Mouse (Mus musculus) kidney, embryonic 14.5 days (tissue): Measurements from ENCODE around the gene Ric8b. TPM values are rescaled to one million over a fixed set of nuclear protein-coding genes. Genes with fewer than 3 reads are reported as not detected.

Source experiments
- ATAC-seq: fragments of 200-750 bp; cut with Nextera tagmentation; 2 replicates; pipeline ENCODE4 v1.8.0; 2017; ENCODE audit warnings: moderate number of reproducible peaks, mild to moderate bottlenecking, moderate TSS enrichment, moderate library complexity; ENCODE audit not compliant: low FRiP score, low TSS enrichment
- H3K27ac ChIP-seq: fragments of 300-500 bp; sonication (generic); 2 replicates; pipeline ENCODE4 v1.5.1; 2014; ENCODE audit warnings: low read depth, mild to moderate bottlenecking, low read length, moderate library complexity, mixed read lengths
- H3K27me3 ChIP-seq: fragments of 300-500 bp; sonication (generic); 2 replicates; pipeline ENCODE4 v1.6.1; 2014; ENCODE audit warnings: mild to moderate bottlenecking, low read length; ENCODE audit not compliant: control insufficient read depth, insufficient read depth
- H3K36me3 ChIP-seq: fragments of 300-500 bp; sonication (generic); 2 replicates; pipeline ENCODE4 v1.6.1; 2014; ENCODE audit warnings: low read length, mixed read lengths; ENCODE audit not compliant: control insufficient read depth, insufficient read depth
- H3K4me1 ChIP-seq: fragments of 300-500 bp; sonication (generic); 2 replicates; pipeline ENCODE4 v1.6.1; 2014; ENCODE audit warnings: low read length, mixed read lengths; ENCODE audit not compliant: control insufficient read depth, insufficient read depth
- H3K4me2 ChIP-seq: fragments of 300-500 bp; sonication (generic); replicated peaks from 2 replicates; pipeline ENCODE4 v1.6.1; 2014; ENCODE audit warnings: low read depth, mild to moderate bottlenecking, low read length
- H3K4me3 ChIP-seq: fragments of 300-500 bp; sonication (generic); 2 replicates; pipeline ENCODE4 v1.5.1; 2014; ENCODE audit warnings: mild to moderate bottlenecking, low read length
- H3K9ac ChIP-seq: fragments of 300-500 bp; sonication (generic); 2 replicates; pipeline ENCODE4 v1.6.1; 2014; ENCODE audit warnings: low read depth, mild to moderate bottlenecking, low read length, moderate library complexity
- H3K9me3 ChIP-seq: fragments of 300-500 bp; sonication (generic); 2 replicates; pipeline ENCODE4 v1.6.1; 2016; ENCODE audit warnings: low read length; ENCODE audit not compliant: control insufficient read depth
- WGBS: fragments of 180-500 bp; shearing (Covaris S2); extraction: QIAGEN DNeasy Blood & Tissue Kit; methylation state at CpG from one replicate; pipeline ENCODE4 v1.1.7; 2014; 5-methylcytosine and 5-hydroxymethylcytosine counted together
- polyA plus RNA-seq: library from polyadenylated mRNA; unstranded; fragments of >200 nt; fragmentation: Nextera tagmentation; extraction: Ambion mirVana; gene quantifications from 2 replicates; pipeline ENCODE4 v1.2.1, GENCODE M21; 2014

Ric8b gene
- polyA plus RNA-seq, 1 experiment from 2014 or later = 19.3 TPM

DNA sequence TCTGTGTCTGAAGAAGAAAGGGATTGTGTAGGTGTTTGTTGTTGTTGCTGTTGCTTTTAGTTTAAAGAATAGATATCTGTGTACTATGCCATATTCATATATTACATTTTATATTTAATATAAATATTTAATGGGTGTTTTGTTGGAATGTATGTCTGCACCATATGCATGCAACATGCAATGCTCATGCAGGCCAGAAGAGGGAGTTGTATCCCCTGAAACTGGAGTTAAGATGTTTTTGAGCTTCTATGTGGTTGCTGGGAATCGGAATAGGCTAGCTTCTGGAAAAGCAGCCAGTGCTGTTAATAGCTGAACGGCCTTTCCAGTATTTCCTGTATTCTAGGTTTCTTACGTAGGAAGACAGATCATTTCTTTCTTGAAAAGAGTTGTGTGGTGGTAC, 28.3 kb downstream of the Ric8b start:
- Histone ChIP-seq H3K27ac (no peak overlapping the region), H3K4me1 (no peaks in the 10 kb centered on the region), H3K27me3 (no peaks in the 10 kb centered on the region), H3K9me3 (no peaks in the 10 kb centered on the region), H3K4me3 (no peak overlapping the region), H3K9ac (no peak overlapping the region), H3K4me2 (no peak overlapping the region), H3K36me3 (peaks cover 16% of the 10 kb centered on the region)
- 94% methylated on average over 3 of the region's 3 CpGs for WGBS
- no peak for ATAC-seq

DNA sequence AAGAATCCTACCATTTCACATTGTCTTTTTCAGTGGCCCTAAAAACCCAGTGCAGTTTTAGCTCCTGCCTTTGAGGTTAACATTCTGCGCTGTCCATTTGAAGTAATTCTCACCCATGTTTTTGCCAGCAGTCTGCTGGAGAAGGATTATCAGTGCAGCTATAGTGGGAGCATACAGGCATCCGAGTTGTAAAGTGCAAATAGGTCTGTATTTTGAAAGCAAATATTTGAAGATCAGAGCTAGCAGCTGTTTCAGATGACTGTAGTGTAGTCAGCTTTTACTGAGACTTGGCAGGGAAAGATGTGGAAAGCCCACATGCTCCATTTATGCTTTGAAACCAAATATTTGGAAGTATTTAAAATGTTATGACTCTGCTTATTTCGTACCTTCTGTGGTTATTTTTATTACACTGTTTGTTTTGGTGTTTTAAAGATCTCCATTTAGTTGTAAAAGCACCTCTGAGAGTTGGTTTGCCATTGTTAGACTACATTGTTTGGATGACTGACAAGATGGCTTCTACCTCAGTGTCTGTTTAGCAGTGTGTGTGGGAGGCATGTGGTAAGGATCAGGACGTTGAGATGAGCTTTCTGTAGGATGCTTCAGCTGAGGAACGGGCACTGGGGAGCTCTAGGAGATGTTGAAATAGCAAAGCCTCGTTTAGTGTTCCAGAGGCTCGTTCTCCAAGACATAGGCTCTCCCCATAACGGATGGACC, 31.7 kb downstream of the Ric8b start:
- Histone ChIP-seq H3K9me3 (no peaks in the 10 kb centered on the region), H3K27ac (no peak overlapping the region), H3K36me3 (peaks cover 19% of the 10 kb centered on the region), H3K4me2 (no peak overlapping the region), H3K4me3 (no peak overlapping the region), H3K27me3 (no peaks in the 10 kb centered on the region), H3K4me1 (no peaks in the 10 kb centered on the region), H3K9ac (no peak overlapping the region)
- ATAC-seq = no peak
- WGBS = 72% methylated on average over 8 of the region's 8 CpGs

DNA sequence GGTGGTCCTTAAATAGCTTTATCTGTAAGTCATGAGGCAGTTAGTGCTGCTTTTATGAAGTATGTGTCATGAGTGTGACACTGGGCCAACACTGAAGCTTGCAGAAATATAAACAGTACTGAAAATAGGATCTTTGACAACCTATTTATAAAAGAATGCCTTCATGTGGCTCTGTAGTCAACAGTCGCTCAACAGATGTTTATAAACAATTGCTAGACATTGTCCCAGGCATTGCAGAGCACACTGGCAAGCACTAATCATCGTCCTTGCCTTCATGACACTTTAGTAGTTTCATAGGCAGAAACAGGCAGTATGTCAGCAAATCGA, 32.2 kb downstream of the Ric8b start:
- Histone ChIP-seq H3K27ac (no peak overlapping the region), H3K27me3 (no peaks in the 10 kb centered on the region), H3K9me3 (no peaks in the 10 kb centered on the region), H3K4me3 (no peak overlapping the region), H3K4me2 (no peak overlapping the region), H3K9ac (no peak overlapping the region), H3K4me1 (no peaks in the 10 kb centered on the region), H3K36me3 (peaks cover 19% of the 10 kb centered on the region)
- WGBS = 85% methylated on average over 3 of the region's 3 CpGs
- no peak for ATAC-seq

DNA sequence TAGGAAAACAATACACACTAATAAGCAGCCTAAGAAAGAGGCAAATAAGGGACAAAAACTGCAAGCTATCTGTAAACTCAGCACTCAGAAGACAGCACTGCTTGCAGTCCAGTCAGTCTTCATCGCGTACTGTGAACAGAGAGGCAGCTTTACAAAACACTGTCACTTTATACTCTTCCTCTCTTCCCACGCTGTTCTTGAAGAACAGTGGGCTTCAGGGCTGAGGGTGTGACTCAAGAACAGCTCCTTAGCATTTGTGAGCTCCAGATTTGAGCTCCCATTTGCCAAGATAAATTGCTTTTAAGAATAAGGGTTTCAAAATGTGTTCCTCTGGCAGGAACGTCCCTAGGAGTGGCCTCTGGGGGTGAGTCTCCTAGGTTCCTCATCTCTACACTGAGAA, 33.0 kb downstream of the Ric8b start:
- ATAC-seq = no peak
- Histone ChIP-seq H3K27me3 (no peaks in the 10 kb centered on the region), H3K4me3 (no peak overlapping the region), H3K27ac (no peak overlapping the region), H3K9ac (no peak overlapping the region), H3K9me3 (no peaks in the 10 kb centered on the region), H3K4me2 (no peak overlapping the region), H3K4me1 (no peaks in the 10 kb centered on the region), H3K36me3 (peaks cover 19% of the 10 kb centered on the region)
- 74% methylated on average over 4 of the region's 4 CpGs for WGBS

DNA sequence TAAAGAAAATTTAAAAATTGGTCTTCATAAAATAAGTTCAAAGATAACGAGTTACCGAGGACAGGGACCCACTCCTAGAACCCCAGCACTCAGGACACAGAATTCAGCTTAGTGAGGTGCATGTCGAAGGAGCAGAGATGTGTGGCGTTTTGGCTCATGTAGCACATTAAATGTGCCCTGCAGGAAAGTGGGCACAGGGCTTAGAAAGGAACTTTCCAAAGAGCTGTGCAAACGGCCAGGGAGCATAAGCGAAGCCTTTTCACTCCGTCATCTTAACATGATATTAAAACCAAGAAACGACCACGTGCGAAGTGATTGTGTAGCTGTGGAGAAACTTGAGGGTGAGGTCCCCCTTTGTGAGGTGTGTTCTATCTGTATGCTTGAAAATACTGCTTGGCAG, 36.8 kb downstream of the Ric8b start:
- Histone ChIP-seq H3K27ac (no peak overlapping the region), H3K9ac (no peak overlapping the region), H3K4me3 (no peak overlapping the region), H3K9me3 (no peaks in the 10 kb centered on the region), H3K27me3 (no peaks in the 10 kb centered on the region), H3K4me1 (0 out of 2 replicates have a peak, but pooled peaks cover 4% of the 10 kb centered on the region), H3K36me3 (peaks cover 5% of the 10 kb centered on the region; the same call in 1 of the 2 replicates), H3K4me2 (no peak overlapping the region)
- WGBS = 93% methylated on average over 10 of the region's 10 CpGs
- no peak for ATAC-seq

DNA sequence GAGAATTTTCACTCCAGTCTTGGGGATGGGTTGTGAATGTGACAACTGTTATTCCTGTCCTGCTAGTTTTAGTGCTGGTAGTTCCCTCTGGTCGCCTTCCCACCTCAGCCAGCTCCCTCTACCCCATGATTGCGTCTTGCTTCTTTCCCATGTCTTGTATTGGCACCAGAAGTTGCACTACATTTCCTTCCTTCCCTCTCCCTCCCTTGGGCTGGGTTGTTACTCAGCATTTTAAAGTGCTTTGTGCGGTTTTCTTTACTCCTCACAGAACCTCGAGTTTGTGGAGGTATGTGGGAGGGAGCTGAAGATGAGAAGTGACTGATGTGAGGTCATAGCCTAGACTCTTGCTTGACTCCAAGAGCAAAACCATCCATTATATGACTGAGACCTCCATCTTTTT, 38.8 kb downstream of the Ric8b start:
- 43% methylated on average over 4 of the region's 4 CpGs for WGBS
- H3K4me3 ChIP-seq = no peak overlapping the region
- no peak overlapping the region for H3K27ac ChIP-seq
- ATAC-seq = no peak
- no peaks in the 10 kb centered on the region for H3K9me3 ChIP-seq
- 0 out of 2 replicates have a peak, but pooled peaks cover 4% of the 10 kb centered on the region for H3K4me1 ChIP-seq
- no peak overlapping the region for H3K9ac ChIP-seq
- H3K27me3 ChIP-seq = no peaks in the 10 kb centered on the region
- H3K4me2 ChIP-seq = no peak overlapping the region
- peaks cover 5% of the 10 kb centered on the region; the same call in 1 of the 2 replicates for H3K36me3 ChIP-seq

DNA sequence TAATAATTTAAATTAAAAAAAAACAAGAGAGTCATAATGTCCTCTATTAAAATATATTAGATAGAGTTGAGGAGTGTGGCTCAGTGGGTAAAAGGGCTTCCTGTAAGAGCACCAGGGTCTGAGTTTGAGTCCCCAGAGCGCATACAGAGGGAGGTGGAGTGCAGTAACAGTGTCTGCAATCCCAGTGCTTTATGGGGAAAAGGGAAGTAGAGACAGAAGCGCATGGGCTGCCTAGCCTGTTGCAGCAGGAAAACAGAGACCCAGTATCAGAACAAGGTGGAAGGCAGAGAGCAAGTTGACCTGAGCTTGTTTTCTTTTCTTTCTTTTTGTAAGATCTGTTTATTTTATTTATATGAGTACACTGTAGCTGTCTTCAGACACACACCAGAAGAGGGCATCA, 41.2 kb downstream of the Ric8b start:
- Histone ChIP-seq H3K9me3 (no peaks in the 10 kb centered on the region), H3K36me3 (peaks cover 17% of the 10 kb centered on the region; the same call in 1 of the 2 replicates), H3K4me1 (0 out of 2 replicates have a peak, but pooled peaks cover 4% of the 10 kb centered on the region), H3K9ac (no peak overlapping the region), H3K27me3 (no peaks in the 10 kb centered on the region), H3K27ac (no peak overlapping the region), H3K4me2 (no peak overlapping the region), H3K4me3 (no peak overlapping the region)
- WGBS = 88% methylated on average over 2 of the region's 2 CpGs
- ATAC-seq = no peak

DNA sequence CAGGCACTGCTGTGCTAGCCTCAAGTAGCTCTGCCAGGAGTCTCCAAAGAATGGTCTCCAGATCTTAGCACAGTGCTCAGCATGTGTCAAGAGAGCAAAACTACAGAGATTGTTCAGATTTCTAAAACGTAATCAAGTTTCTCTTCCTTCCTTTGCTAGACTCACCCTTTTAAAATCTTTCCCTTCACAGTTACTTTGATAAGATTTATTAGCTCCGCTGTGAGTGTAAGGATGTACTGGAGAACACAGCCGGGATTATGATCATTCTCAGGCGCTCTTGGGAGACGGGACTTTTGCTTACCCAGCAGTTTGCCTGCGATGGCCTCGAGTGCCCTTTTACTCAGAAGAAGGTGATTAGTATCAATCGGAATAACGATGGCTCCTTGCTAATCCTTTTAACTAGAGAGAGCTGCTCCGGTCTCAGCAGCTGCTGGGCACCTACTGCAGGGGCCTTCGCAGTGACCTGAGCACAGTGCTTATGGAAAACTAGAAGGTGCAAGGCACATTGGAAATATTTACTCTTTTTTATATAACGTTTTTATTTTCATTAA, 43.0 kb downstream of the Ric8b start:
- H3K9ac ChIP-seq = no peak overlapping the region
- ATAC-seq = no peak
- H3K4me3 ChIP-seq = no peak overlapping the region
- WGBS = 37% methylated on average over 12 of the region's 12 CpGs
- no peaks in the 10 kb centered on the region for H3K27me3 ChIP-seq
- H3K4me1 ChIP-seq = 0 out of 2 replicates have a peak, but pooled peaks cover 7% of the 10 kb centered on the region
- H3K36me3 ChIP-seq = peaks cover 19% of the 10 kb centered on the region; the same call in 1 of the 2 replicates
- H3K4me2 ChIP-seq = no peak overlapping the region
- H3K27ac ChIP-seq = no peak overlapping the region
- no peaks in the 10 kb centered on the region for H3K9me3 ChIP-seq

DNA sequence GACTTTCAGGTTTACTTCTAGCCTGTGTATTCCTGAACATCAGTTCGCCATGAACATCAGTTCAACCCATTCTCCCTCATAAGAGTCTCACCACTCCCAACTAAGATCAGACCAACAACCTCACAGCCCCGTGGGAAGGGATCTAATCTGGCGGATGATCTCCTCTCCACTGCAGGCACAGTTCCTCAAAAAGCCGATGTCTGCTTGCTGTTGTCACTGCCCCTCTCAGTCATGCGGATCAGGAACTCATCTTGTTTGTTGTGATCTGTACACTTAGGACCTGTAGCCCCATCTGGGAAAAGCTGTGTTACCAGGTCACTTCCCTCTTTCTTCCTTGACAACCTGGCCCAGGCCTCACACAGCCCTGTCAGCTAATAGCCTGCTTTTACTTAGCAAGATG, 45.7 kb downstream of the Ric8b start:
- 86% methylated on average over 5 of the region's 5 CpGs for WGBS
- H3K27ac ChIP-seq = no peak overlapping the region
- no peak overlapping the region for H3K9ac ChIP-seq
- H3K27me3 ChIP-seq = no peaks in the 10 kb centered on the region
- H3K4me2 ChIP-seq = no peak overlapping the region
- no peaks in the 10 kb centered on the region for H3K9me3 ChIP-seq
- peaks cover 19% of the 10 kb centered on the region; the same call in 1 of the 2 replicates for H3K36me3 ChIP-seq
- H3K4me1 ChIP-seq = peaks cover 16% of the 10 kb centered on the region
- no peak overlapping the region for H3K4me3 ChIP-seq
- no peak for ATAC-seq
